Mouse (Mus musculus) adrenal gland, adult 18-20 months (tissue): Measurements from ENCODE around the gene Gm49373. TPM values are rescaled to one million over a fixed set of nuclear protein-coding genes. Genes with fewer than 3 reads are reported as not detected.
A peak's percentile ranks its signal among the peaks of the same experiment; 100 is the strongest.

ENCODE experiments used
- DNase-seq, 2 experiments: peaks; one replicate each; pipeline ENCODE4 v3.0.0; 2021 to 2022; ENCODE audit warnings: low spot score in 2 of 2
- long read RNA-seq, 2 experiments: library from polyadenylated mRNA; stranded (forward); transcript quantifications; one replicate each; pipeline ENCODE4 v2.0.0; 2021
- total RNA-seq, 2 experiments: library from RNA; stranded (reverse); gene quantifications; 1 replicate in 1 of 2; 2 replicates in 1 of 2; pipeline ENCODE4 v1.2.3; 2021

The Gm49373 gene
- total RNA-seq = under 1 TPM; 0.53 to 0.80 TPM
- long read RNA-seq, experiment 1 = 0 reads
- long read RNA-seq, experiment 2 = 0 reads

DNA sequence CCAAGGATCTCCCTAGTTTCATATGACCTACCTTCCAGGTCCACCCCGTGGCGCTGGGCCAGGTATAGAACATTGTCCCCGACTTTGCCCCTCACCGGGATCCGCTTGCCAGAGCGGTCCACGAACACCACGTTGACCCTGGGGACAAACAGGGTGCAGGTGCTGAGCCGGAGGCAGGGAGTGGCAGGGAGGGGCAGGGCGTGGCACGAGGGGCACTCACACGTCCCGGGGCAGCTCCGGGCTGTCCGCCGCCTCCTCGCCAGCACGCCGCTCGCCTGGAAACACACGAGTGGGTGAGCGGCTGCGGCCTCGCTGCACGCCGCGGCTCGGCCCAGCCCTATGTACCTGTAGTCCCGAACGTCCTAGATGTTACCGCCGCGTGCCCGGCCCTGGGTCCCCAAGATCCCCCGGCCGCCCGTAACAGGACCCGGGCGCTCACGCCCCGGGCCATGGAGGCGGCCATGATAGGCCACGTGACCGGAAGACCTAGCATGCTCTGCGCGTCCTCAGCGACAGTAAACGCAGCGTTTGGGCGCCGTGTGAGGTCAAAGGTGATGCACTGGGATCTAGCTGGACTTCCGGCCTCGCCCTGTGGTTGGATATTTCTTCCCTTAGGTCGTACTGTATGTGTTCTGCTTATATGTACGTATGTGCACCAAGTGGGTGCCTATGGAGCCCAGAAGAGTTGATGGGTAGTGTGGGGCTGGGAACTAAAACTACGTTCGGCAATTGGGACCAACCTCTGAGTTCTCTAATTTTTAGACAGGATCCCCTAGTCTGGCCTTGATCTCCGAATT lies at the start of gene Gm49373, which contains the start of gene Fdx1l:
Gene Gm49373, minus strand, starts transcription at position 53 of the 797 bp plus-strand sequence.
Gene Fdx1l, minus strand, starts transcription at position 571 of the 797 bp plus-strand sequence.
- peak; percentile 82 to 84 for DNase-seq

DNA sequence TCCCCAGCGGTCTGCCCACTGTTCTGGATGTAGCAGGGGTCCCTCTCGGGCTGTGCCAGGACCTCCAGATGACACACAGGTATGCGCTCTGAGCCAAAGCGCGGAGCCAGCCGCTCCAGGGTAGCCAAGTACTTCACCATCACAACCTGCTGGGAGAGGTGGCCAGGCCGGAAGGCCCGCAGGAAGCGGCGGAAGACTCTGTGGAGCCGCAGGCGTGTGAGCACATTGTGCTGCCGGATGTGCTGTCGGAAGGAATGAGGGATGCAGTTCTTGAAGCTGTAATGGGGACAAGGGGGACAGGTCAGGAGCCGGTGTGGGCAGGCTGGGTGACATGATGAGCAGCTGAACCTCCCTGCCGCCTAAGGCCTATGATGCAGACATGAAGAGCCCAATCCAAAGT lies 48.6 kb upstream of the Gm49373 start:
- no peak for DNase-seq

DNA sequence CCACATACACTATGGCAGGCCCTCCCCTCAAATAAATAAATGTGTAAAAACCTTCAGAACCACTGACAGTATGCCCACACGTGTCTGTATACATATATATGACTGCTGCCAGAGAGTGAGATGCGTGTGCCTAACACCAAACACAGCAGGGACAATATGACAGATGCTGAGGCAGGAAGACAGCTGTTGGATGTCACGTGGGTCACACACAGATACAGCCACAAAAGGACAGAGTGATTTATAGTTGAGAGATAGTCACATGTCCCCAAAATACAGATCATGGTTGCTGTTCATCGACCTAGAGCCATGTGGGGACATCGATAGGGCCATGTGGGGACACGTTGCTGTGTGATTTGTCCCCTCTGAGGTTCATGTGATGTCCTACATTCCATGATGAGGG lies 44.2 kb upstream of the Gm49373 start:
- DNase-seq = no peak

DNA sequence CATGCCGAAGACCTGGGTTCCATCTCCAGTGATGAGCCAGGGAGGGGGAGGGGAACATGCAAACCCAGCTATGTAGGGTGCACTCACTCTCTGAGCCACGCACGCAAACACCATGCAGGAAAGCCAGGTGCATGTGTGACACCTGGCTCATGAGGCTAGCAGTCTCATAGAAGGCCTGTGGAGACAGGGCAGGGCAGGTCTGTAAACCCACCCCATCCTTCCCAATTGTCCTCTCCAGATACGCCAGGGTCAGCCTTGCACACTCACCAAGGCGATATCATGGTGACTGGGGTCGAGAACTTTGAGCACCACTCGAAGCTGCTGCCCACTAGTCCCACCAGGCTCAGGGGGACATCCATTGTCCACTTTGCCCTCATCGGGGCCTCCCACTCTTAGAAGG lies 42.2 kb upstream of the Gm49373 start:
- DNase-seq = no peak

DNA sequence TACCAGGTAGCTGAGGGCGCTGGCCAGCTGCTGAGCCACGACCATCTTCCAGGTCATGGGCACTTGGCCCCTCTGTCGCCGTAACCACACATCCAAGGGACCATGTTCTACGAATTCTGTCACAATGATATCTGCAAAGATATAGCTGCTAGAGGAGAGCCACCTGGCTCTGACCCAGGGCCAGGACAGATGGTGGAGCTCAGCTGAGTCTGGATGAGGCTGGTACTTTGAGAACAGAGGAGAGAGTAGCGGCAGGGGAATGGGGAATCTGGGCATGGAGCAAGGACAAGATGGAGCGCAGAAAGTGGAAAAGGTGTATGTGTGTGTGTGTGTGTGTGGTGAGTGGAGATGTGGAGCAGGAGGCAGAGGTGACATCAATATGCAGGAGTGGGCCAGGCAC lies 41.3 kb upstream of the Gm49373 start:
- DNase-seq = no peak

DNA sequence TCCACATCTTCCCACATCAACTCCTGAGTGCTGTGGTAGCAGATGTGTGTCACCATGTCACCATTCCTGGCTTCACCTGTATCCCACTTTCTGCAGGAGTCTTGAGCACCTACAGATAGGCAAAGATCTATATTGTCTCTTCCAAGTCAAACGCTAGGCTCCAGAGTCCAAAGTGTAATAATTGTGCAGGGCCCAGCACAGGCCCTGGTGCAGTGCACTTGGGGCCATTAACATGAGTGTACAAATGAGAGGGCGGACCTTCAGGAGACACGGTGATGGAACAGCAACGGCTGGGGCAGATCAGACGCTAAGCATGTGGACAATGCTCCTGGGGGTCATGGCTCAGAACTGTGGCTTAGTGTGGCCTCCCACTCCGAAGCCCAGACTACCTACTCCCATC lies 40.9 kb upstream of the Gm49373 start:
- no peak for DNase-seq

DNA sequence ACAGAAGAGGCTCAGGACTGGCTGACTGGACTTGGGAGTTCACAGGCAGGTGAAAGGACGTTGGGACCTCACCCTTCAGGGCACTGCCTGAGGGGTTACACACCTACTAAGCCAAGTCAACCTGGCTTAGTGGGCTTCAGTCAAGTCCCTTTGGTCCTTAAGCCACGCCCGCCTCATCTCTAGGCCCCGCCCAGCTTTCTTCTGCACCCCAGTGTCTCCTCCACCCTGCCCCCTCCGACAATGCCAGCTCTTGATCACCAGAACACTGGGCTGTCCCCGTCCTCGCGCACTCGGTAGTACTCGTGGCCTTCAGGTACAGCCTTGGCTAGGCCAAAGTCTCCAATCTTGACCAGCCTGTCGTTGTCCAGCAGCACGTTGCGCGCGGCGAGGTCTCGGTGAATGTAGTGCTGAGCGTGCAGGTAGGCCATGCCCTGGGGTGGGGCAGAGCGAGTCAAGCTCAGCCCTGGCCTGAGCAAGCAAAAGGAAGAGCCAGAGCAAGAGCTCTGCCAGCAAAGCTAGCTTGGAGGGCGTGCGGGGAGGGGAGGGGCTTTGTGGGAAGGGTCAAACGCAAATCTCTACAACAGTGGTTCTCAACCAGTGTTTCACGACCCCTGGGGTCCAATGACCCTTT lies 34.8 kb upstream of the Gm49373 start:
- no peak for DNase-seq

DNA sequence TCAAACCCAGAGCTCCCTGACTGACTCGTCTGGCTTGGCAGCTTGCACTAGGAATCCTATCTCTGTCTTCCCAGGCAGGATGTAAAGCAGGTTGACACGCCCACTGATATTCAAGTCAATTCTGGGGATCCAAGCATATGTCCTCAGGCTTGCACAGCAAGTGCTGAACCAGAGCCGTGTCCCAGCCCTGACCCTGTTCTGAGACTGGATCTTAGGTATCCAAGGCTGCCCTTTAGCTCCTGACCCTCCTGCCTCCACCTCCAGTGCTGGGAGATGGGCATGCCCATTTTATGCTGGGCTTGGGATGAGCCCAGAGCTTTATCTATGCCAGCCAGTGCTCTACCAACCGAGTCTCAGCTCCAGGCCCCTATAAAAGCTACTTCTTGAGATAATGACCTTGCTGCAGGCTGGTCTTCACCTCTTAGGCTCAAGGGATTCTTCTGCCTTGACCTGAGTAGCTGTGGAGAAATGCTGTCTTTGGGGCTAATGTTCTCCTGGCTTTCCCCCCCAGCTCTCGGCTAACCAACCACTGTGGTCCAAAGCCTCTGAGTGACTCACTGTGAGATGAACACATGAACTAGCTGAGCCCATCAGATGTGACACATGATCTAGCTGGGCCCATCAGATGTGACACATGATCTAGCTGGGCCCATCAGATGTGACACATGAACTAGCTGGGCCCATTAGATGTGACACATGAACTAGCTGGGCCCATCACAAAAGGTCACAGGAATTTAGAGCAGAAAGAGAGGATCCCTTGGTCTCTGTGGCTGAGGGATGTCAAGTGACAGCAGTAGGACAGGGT lies 33.1 kb upstream of the Gm49373 start:
- DNase-seq = no peak

DNA sequence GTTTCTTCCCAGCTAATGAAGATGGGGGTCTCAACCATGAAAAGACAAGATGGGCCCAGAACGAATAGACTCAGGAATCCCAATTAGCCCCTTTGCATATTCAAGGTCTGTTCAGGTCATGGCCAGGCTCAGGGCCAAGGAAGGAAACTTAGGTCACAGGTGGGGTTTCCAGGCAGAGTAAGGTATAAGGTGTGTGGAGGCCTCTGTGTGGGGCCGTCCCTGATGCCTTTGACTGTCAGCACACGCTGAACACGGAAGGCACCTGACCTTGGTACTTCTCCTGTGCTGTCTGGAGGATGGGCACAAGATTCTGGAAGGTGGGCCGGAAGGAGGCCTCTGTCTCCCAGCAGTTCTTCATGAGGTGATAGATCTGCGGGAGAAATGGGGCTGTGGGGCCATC lies 31.9 kb upstream of the Gm49373 start:
- DNase-seq = no peak

DNA sequence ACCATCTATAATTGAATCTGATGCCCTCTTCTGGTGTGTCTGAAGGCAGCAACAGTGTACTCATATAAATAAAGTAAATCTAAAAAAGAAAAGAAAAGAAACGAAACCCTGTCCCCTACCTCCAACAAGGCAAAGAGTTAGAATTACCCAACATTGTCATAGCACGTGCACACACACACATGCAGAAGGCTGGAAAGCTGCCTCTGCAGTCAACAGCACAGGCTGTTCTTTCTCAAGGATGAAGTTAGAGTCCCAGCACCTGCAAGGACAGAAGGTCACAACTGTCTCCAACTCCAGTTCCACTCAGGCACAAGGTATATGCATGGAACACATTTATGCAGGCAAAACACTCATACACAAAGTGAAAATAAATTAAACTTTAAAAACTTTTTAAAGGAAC lies 29.2 kb upstream of the Gm49373 start:
- no peak for DNase-seq

DNA sequence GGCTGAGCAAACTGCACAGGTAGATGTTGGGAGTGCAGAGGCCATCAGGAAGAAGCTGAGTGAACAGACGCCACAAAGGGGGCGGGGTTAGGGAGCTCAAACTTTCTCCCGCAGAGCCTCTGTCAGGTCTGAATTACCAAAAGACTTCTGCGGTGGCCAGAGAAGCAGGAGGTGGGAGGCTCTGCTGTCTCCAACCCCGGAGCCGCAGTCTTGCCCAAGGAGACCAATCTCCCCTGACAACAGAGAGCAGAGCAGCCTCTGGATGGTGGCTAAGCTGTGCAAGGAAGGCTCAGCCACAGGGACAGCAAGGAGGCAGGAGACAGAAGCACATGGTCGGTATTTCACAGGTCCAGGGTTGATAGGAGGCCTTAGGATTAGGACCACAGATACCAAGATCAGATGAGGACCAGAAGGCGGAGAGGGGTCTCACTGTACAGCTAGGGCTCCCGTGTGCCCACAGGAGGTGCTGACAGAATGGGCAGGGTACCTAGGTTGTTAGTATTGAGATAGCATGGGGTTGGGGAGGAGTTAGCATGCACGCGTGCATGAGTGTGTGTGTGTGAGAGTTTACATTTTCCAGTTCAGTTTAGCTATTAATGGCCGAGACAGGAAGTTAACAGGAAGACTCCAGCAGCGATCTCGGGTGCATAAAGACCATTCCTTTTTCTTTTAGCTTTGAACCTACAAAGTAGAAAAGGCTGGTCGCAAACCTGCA lies 27.7 kb upstream of the Gm49373 start:
- DNase-seq = no peak

DNA sequence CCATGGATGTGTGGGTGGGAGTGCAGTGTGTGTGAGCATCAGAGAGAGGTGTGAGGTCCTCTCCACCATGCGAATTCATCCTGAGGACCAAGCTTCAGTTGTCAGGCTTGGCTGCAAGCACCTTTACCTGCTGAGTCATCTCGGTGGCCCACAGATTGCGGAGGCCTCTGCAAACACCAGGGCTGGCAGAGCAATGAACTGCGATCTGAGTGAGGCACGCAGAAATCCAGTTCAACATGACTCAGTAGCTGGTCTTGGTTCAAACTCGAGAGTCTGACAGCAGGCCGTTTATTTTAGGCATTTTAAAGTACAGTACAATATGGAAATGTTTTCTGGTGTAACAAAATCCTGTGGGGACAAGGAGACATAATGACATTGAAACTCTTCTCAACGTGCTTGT lies 24.9 kb upstream of the Gm49373 start:
- DNase-seq = no peak

DNA sequence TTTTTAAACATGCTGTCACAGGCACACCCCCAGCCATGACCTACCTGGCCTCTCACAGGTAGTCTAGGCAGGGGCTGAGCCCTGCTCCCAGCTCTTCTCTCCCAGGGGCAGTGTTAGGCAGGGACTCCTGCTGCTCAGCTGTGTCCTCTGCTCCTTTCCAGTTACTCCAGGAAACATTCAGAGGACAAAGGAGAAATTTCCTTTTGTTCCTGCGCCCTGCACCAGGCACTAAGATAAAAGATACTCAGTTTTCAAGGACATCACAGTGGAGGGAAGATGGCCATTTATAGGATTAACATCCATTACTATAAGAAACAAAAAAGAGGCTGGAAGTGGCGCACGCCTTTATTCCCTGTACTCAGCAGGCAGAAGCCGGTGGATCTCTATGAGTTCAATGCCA lies 23.1 kb upstream of the Gm49373 start:
- no peak for DNase-seq

DNA sequence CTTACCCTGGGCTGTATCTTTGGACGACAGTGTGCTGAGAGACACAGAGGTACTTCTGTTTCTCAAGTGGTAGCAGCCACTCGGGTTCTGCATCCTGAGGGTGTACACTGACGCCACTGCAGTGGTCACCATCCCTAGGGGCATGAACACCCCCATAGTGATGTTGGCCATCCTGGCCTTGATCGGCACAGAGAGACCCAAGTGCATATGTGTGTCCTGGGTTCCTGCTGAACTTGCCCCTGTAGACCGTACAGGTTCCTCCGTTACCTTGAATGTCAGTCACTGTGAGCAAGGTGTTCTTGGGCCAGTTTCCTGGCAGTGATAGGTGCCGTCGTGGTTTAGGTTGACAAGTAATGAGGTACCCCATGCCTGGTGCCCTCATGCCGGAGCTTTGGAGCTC lies 20.5 kb upstream of the Gm49373 start:
- no peak for DNase-seq

DNA sequence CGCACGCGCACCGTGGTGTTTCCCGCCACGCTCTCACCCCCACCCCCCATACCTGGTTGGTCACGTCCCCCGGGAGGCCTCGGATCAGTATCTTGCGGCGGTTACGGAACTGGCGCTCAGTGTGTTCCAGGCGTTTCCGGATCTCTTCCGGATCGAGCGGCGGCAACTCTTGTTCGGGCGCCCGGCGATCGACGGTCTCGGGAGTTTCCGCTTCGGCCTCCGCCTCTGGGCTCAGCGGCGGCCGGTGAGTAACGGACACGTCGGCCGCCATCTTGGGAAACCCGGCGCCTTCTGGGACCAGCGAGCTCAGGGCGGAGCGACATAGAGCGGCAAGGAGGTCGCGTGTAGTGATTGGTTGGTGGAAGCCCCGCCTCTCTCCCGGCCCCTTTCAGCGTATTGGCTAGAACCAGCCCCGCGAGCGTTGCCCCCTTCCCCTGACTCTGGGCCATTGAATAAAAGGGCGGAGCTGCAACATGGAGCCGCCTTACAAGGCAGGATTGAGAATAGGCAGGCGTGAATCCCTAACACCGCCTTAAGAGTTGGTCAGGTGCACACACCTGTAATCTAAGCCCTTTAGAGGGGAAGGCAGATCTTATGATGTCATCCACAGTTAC lies 18.9 kb upstream of the Gm49373 start, which contains the start of the genes Gm38431 and Raver1:
Gene Gm38431, minus strand, starts transcription at position 291 of the 614 bp plus-strand sequence.
Gene Raver1, minus strand, starts transcription at position 302 of the 614 bp plus-strand sequence.
- DNase-seq = peak; percentile 92

DNA sequence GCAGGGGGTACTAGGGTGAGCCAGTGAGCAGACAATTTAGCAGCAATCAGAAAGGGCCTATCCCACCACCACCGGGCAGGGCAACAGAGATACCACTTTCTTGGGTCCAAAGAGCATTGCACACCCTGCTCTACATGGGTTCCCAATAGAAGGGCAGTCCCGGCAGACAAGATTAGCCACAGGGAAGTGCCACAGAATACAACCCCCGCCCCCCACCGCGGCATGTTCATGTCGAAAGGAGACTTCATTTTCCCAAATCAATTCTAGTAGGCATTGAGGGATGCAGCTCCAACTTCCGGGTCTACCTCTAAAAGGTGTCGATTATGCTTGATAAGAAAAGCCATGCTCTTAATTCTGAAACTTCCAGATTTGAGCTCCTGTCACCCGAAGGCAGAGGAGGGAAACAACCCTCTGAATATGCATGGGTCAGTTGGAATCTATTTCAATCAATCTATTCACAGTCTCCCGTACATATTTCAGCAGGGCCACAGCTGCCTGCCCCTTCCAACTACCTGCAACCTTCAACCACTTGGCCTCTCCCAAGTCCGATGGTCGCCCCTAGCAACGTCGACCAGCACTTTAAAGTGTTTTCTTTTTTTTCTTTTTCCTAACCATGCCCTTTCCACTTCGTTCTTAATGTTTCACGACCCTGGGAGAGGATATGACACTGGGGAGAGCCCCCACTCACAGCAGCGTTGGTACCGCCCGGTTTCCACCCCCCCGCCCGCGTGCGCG lies 18.2 kb upstream of the Gm49373 start:
- no peak for DNase-seq

DNA sequence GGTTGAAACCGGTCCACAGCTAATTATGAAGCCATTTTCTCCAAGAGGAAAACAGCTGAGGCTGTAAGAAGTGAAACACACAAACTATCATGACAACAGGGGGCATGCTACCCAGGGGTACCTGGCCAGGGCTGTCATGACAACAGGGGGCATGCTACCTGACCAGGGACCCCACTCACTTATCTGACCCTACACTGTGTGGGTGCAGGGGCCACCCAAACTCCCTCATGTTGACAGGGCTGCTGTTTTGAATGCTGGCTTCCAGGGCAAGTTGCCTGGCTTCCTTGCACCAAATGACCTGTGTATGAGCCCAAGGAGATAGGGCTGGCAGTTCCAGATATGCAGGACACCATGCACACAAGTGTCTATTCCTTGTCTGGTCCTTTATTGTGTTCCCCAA lies 17.6 kb upstream of the Gm49373 start:
- no peak for DNase-seq

DNA sequence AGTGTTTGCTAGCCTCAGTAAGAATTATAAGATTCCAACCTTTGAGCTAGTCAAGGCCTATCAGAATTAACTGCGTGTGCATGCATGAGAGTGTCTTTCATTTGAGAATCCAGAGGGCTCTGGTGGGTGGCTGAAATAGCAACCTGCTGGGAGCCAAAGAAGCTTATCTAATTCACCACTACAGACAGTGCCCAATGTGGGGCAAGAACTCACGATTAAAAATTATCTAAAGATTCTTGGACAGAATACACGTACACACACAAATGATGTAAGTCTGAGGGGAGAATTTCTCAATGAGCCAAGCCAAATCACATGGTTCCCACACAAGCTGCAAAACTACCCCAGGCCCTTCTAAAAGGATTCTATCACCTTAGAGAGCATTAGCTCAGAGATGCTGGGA lies 10.4 kb upstream of the Gm49373 start:
- DNase-seq = no peak

DNA sequence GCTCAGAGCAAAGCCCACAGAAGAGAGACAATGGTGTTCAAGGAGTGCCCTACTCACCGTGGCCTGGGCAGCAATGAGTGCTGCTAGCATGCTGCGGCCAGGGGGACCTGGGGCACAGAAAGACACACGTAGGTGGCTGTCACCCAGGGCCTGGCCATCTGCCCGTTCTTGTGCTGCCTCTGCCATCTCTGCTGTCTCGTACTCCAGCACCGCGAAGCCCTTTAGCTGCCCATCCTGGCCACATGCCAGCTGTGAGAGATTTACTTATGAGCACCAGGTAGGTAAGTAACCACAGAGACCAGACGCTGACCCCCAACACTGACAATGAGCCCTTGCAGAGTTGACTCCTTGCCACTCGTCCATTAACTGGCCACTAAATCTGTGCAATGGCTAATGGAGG lies 8.2 kb upstream of the Gm49373 start:
- DNase-seq = no peak

DNA sequence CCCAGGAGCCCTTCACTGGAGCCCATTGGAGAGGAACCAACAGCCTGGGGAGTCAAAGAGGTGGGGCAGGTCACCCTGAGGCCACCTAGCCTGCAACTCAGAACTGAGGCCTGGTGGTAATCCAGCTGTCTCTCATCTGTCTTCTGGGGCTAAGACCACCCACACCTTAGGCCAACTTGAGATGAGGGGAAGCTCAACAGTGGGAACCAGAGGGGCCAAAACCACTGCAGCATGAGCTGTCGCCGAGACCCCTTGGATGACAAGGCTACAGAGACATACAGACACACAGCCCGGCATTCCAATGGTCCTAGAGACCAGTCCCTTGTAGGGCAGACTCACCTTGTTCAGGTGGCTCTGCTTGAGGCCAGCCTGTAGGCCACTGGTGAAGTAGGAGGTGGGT lies 2.7 kb upstream of the Gm49373 start:
- no peak for DNase-seq
